Mouse (Mus musculus) bone marrow macrophage, adult 2 months (primary cell): ENCODE data around the gene Tcp10a.

Experiments used
- CTCF ChIP-seq: IDR thresholded peaks from 2 replicates; pipeline ENCODE4 v1.5.1; 2012; ENCODE audit warnings: low read depth, mild to moderate bottlenecking, low read length, moderate library complexity
- POLR2A ChIP-seq: IDR thresholded peaks from 2 replicates; pipeline ENCODE4 v1.6.1; 2012; ENCODE audit warnings: mild to moderate bottlenecking, low read depth, low read length, borderline replicate concordance

DNA sequence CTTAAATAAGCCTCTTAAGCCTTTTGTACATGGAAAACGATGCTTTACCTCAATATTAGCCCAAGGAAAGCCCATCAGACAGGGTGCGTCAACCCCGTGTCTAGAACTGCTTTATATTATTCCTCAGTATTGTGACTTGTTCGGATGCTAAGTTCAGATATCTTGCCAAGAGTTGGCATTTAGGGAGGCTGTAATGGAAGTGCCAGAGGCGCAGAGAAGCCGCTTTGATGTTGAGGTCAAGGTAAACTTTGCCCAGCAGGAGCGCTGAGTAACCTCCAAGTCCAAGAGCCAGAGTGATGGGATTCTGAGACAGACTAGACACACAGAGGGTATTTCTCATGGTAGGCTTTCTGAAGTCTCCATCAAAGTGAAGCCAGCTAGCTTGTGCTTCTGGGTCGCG, 45.2 kb upstream of the Tcp10a start:
- TF ChIP-seq CTCF (no peak), POLR2A (no peak)
